Mouse (Mus musculus): ENCODE measurements around the gene Kcna4. TPM values are rescaled to one million over a fixed set of nuclear protein-coding genes. Genes with fewer than 3 reads are reported as not detected.

Gene Kcna4
- 0.02 and 0.35 TPM in 2 replicates for polyA plus RNA-seq (2012; rRNA removed)

DNA sequence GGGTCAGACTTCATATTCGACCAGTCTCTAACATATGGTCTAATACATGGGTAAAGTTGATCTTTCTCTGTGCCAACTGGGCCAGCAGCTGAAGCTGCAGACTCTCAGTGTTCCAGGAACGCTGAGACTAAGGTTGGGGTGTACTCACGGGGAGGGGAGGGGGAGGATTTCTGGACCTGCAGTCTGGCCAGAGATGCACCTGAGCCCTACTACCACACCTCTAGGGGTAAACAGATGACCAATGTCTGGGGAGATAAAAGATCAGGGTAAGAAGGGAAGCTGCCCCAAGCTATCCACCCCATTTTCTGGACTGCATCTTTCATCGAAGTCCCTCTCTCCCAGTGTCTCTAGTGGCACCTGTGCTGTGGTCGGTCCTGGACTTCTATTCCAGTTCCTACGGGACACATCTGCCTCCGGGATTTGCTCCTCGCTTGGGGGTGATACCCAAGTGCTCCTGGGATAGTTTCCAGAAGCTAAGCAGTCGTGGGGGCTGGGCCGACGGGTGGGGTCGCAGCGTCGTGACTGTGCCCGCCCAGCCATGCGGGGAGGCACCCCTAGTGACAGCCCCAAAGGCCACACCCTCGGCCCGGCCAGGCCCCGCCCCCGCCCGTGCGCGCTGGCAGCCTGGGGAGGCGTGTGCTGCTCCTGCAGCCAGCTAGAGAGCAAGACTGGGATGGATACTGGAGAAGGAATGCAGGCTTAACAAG is at the start of gene Kcna4:
Gene Kcna4 (plus strand): TSS at position 650 of the 707 bp plus-strand sequence.

Other genes with a start within 250 kb of the Kcna4 start
- not detected in 2 replicates for gene Fshb, start 231.0 kb upstream of the Kcna4 start, polyA plus RNA-seq (2012; rRNA removed)